Mouse (Mus musculus): ENCODE data around the gene Swt1.

The Swt1 gene

GRCm38 (mm10) chr1:151428263-151429221 lies at the start of gene Swt1, which contains the start of gene Trmt1l:
Gene Swt1 (minus strand): TSS chr1:151428455.
Gene Trmt1l (plus strand): TSS chr1:151428542.
- peak; percentile 100 for DNase-seq (ENCODE audit: low read depth, low spot score)

DNA sequence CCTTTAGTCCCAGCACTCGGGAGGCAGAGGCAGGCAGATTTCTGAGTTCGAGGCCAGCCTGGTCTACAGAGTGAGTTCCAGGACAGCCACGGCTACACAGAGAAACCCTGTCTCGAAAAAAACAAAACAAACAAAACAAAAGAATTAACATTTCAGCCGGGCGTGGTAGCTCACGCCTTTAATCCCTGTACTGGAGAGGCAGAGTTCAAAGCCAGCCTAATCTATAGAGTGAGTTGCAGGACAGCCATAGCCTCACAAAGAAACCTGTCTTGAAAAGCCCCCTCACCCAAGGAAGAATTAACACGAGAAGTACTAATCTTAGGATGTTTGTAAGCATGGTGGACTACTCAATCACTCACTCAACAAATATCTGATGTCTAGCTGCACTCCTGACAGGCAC lies 44.1 kb upstream of the Swt1 start:
- peak; percentile 64 for DNase-seq (ENCODE audit: low read depth, low spot score)

- DNase-seq (ENCODE audit: low read depth, low spot score) = peak; percentile 74
Measured at GRCm38 (mm10) chr1:151471429-151471828, 43.2 kb upstream of the Swt1 start.

DNA sequence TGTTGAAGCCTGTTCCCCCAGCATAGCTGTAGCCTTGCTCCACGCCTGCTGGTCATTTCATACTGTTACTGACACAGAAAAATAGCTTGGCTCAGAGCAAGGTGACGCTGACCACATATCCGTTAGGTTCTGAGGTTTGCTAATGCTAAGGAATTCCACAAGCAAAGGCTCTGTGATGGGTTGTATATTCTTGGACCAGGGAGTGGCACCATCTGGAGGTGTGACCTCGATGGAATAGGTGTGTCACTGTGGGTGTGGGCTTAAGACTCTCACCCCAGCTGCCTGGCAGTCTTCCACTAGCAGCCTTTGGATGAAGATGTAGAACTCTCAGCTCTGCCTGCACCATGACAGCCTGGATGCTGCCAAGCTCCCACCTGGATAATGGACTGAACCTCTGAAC lies 38.3 kb upstream of the Swt1 start:
- peak; percentile 76 for DNase-seq (ENCODE audit: low read depth, low spot score)

DNA sequence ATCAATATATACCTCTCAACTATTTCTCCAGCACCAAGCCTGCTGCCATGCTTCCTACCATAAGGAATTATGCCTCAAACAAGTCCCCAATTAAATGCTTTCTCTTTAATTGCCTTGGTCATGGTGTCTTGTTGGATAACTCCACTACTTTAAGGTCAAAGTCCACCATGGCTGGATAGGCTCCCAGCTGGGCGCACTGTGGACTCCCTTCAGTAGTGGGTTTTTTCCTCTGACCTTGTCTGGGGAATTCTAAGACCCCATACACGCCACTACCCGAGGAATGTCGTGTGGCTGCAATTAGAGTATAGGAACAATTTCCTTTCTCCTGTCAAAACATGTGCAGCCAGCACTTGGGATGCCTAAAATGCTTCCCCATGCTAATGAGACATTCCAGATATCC lies 36.7 kb upstream of the Swt1 start:
- DNase-seq (ENCODE audit: low read depth, low spot score) = no peak

DNA sequence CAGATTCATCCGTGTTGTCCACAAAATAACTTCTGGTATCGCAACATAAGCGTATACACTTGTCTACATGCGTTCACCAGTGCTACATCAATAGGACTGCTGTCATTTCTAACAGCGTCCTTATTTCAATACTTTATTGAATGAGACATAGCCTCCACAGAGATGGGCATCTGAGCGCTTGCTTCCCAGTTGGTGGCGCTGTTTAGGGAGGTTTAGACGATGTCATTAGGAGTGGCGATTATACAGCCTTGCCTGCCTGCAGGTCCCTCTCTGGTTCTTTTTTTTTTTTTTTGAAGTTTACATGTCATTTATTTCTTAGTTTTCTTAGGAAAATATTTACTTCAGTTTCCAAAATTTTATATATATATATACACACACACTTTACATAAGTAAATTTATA lies 33.0 kb upstream of the Swt1 start:
- DNase-seq (ENCODE audit: low read depth, low spot score) = peak; percentile 72

- DNase-seq (ENCODE audit: low read depth, low spot score) = no peak
Measured at GRCm38 (mm10) chr1:151457087-151457486, 28.8 kb upstream of the Swt1 start.

GRCm38 (mm10) chr1:151451946-151452345 lies 23.7 kb upstream of the Swt1 start:
- DNase-seq (ENCODE audit: low read depth, low spot score) = no peak

- no peak for DNase-seq (ENCODE audit: low read depth, low spot score)
Measured at GRCm38 (mm10) chr1:151450851-151451250, 22.6 kb upstream of the Swt1 start.

DNA sequence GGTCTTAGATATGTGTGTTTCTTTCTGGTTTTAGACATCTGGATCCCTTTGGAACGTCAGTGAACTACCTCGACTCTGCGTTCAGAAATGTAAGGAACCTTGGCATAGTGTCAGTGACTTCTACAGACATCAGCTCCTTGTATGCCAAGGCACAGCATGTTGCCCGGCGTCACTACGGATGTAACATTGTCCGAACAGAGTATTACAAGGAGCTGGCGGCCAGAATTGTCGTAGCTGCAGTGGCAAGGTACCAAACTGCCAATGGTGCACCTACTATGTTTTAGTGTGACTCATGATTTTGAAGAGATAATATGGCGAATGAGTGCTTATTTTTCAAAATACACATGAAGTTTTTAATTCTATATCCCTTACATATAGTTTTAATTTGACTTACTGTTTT lies 21.6 kb upstream of the Swt1 start:
- no peak for DNase-seq (ENCODE audit: low read depth, low spot score)

DNA sequence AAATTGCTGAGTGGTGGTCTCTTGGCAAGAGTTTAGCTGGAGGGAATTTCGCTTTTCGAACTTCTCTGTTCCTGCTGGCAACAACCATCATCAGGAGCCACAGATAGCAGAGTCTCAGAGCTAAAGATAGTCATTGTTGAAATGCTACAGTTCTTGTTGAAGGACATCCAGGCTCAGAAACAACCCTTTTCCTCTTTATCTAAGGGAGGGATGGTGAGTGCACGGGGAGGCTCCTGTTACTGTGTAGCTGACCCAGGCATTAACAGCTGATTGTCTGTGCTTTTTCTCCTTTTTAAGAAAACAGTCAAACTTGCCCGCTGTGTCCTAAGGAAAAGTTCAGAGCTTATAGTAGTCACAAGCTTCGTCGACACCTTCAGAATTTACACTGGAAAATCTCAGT lies 7.2 kb upstream of the Swt1 start:
- DNase-seq (ENCODE audit: low read depth, low spot score) = no peak

GRCm38 (mm10) chr1:151429316-151429715 lies 1.1 kb upstream of the Swt1 start:
- no peak for DNase-seq (ENCODE audit: low read depth, low spot score)

- no peak for DNase-seq (ENCODE audit: low read depth, low spot score)
Measured at GRCm38 (mm10) chr1:151427888-151428262, 380 bp downstream of the Swt1 start.

DNA sequence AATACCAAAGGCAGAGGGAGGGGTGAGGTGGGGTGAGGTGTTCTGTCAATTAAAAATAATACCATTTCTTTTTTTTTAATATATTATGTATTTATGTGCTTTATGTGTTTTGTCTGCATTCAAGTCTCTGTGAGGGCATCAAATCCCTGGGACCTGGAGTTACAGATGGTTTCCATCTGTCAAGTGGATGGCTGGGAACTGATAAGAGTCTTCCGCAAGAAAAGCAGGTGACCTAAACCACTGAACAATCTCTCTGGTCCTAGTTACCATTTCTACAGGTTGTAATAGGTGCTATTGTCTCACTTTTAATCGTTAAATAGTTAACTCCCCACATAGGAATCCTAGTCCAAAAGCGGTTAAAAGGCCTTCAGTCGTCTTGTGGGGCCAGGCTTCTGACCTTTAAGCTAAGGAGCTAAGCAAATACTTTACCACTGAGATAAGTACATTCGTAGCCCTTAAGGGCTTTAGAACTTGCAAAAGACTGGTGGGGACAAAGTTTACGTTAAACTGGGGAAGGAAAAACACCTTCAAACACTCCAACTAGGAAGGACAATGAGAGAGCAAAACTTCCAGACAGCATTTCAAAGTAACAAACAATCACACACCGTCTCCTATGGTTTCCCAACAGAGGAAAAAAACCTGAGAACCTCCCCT lies 1.2 kb downstream of the Swt1 start:
- peak; percentile 39 for DNase-seq (ENCODE audit: low read depth, low spot score)

- DNase-seq (ENCODE audit: low read depth, low spot score) = no peak
Measured at GRCm38 (mm10) chr1:151422178-151422577, 6.1 kb downstream of the Swt1 start.

- no peak for DNase-seq (ENCODE audit: low read depth, low spot score)
Measured at GRCm38 (mm10) chr1:151409827-151410226, 18.4 kb downstream of the Swt1 start.

- peak; percentile 58 for DNase-seq (ENCODE audit: low read depth, low spot score)
Measured at GRCm38 (mm10) chr1:151390029-151390428, 38.2 kb downstream of the Swt1 start.

DNA sequence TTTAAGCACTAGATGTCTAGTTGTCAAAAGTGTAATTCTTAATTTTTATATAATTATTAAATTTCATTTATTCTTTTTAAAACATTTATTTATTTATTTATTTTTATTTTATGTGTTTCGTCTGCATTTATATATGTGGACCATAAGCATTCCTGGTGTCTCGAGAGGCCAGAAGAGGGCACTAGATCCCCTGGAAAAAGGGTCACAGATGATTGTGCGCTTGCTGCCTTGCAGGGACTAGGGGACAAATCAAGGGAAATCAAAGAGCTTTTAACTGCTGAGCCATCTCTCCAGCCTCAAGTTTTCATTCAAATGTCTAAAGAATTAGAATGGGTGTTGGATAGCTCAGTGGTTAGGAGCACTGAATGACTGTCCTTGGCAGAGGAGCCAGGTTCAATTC lies 50.9 kb downstream of the Swt1 start:
- peak; percentile 66 for DNase-seq (ENCODE audit: low read depth, low spot score)

DNA sequence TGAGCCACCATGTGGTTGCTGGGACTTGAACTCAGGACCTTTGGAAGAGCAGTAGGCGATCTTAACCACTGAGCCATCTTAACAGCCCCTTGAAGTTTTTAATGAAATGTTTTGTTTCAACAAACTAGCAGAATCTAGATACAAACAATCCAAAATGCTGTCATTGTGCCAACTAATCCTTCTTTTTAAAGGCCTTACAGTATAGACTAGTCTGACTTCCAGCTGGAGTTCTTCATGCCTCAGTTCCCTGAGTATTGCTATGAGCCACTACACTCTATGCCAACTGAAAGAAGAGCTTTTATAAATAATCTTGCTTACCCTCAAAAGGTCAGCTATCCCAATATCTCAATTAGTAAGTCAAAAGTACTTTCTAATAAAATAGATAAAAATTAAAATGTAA lies 55.4 kb downstream of the Swt1 start:
- DNase-seq (ENCODE audit: low read depth, low spot score) = no peak

DNA sequence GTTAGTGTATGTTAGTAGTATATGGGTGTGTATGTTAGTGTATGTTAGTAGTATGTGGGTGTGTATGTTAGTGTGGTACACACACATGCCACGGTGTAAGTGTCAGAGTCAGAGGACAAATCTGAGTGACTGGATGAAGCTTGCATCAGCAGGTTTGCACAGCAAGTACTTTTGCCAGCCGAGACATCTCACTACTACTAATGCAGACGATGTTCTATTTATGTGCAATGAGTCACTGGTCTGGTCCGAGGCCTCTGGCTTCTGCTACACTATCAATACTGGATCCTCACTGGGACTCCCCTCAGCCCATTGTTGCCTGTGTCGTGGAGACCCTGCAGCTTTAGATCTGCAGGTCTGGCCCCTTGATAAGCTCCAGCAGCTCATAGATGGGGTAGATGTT lies 56.7 kb downstream of the Swt1 start:
- DNase-seq (ENCODE audit: low read depth, low spot score) = no peak

DNA sequence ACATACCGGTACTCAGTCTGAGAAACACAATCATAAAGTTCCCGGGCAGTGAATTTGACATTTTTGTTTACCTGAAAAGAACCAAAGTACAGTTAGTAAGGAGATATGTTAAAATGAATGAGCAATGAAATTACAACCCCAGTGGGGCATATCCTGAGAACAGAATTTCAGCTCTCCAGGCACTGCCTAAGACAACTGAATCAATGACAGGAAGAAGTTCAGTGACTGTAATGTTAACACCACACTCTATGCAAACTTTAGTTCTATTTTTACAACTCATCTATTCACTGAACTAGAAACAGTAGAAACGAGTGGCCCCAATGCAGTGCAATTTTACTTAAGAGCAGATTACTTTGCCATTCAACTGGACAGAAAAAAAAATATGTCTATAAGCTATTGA lies 57.7 kb downstream of the Swt1 start:
- DNase-seq (ENCODE audit: low read depth, low spot score) = no peak

GRCm38 (mm10) chr1:151368444-151368843 lies 59.8 kb downstream of the Swt1 start:
- no peak for DNase-seq (ENCODE audit: low read depth, low spot score)

Measured in R1 (cell line).